Mouse (Mus musculus) heart, embryonic 10.5 days (tissue): ENCODE results near the gene Pafah1b2. TPM values are rescaled to one million over a fixed set of nuclear protein-coding genes. Genes with fewer than 3 reads are reported as not detected.
A peak's percentile ranks its signal among the peaks of the same experiment; 100 is the strongest.

ENCODE experiments used
- DNase-seq: peaks from one replicate; pipeline ENCODE4 v3.0.0-alpha.2; 2017; ENCODE audit warnings: low spot score
- H3K27ac ChIP-seq: fragments of 300-500 bp; sonication (generic); 2 replicates; pipeline ENCODE4 v1.5.1; 2016; ENCODE audit warnings: mild to moderate bottlenecking
- H3K27me3 ChIP-seq: fragments of 300-500 bp; sonication (generic); 2 replicates; pipeline ENCODE4 v1.6.1; 2016; ENCODE audit warnings: mild to moderate bottlenecking; ENCODE audit not compliant: poor library complexity, insufficient read depth, severe bottlenecking
- H3K36me3 ChIP-seq: fragments of 300-500 bp; sonication (generic); 2 replicates; pipeline ENCODE4 v1.6.1; 2016; ENCODE audit warnings: mild to moderate bottlenecking, moderate library complexity
- H3K4me1 ChIP-seq: fragments of 300-500 bp; sonication (generic); 2 replicates; pipeline ENCODE4 v1.6.1; 2016; ENCODE audit warnings: mild to moderate bottlenecking
- H3K4me3 ChIP-seq: fragments of 300-500 bp; sonication (generic); 2 replicates; pipeline ENCODE4 v1.5.1; 2016; ENCODE audit warnings: mild to moderate bottlenecking, moderate library complexity
- H3K9me3 ChIP-seq: fragments of 300-500 bp; sonication (generic); 2 replicates; pipeline ENCODE4 v1.6.1; 2016; ENCODE audit warnings: mild to moderate bottlenecking, moderate library complexity
- WGBS: fragments of 180-500 bp; shearing (Covaris S2); methylation state at CpG from one replicate; pipeline ENCODE4 v1.1.7; 2016; 5-methylcytosine and 5-hydroxymethylcytosine counted together
- polyA plus RNA-seq: library from polyadenylated mRNA; unstranded; fragments of >200 nt; fragmentation: Nextera tagmentation; extraction: Ambion mirVana; gene quantifications from 2 replicates; pipeline ENCODE4 v1.2.1, GENCODE M21; 2016

Pafah1b2 gene
- polyA plus RNA-seq, 1 experiment from 2014 or later: 212 TPM

DNA sequence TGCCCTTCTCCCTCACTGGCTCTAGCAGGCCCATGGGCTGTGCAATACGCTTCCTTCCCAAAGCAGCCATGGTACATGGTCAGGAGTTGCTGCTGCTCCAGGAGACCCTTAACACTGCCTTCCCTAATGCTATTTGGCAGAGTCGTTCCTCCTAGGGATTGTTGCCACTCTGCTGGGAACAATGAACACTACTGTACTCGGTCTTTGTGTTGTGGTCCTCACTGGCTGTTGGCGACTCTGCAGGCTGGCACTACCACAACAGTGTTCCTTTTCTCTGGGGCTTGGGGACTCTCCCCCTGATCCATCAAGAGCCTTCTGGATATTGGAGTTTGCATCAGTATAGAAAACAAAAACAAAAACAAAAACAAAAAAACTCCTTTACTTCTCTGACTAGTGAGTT is 13.5 kb downstream of the Pafah1b2 start:
- 73% methylated on average over 4 of the region's 4 CpGs for WGBS
- Histone ChIP-seq H3K27me3 (no peaks in the 10 kb centered on the region), H3K27ac (no peak overlapping the region), H3K4me3 (no peak overlapping the region), H3K36me3 (no peaks in the 10 kb centered on the region), H3K9me3 (no peaks in the 10 kb centered on the region), H3K4me1 (0 out of 2 replicates have a peak, but pooled peaks cover 2% of the 10 kb centered on the region)
- DNase-seq: no peak

GRCm38 (mm10) chr9:45985229-45985567 is 27.3 kb downstream of the Pafah1b2 start:
- Histone ChIP-seq H3K4me3 (peak overlapping the region; percentile 99), H3K36me3 (0 out of 2 replicates have a peak, but pooled peaks cover 4% of the 10 kb centered on the region), H3K27me3 (no peaks in the 10 kb centered on the region), H3K27ac (peak overlapping the region; percentile 99), H3K4me1 (peaks cover 21% of the 10 kb centered on the region), H3K9me3 (no peaks in the 10 kb centered on the region)
- WGBS: 4% methylated on average over 4 of the region's 4 CpGs
- DNase-seq: no peak

DNA sequence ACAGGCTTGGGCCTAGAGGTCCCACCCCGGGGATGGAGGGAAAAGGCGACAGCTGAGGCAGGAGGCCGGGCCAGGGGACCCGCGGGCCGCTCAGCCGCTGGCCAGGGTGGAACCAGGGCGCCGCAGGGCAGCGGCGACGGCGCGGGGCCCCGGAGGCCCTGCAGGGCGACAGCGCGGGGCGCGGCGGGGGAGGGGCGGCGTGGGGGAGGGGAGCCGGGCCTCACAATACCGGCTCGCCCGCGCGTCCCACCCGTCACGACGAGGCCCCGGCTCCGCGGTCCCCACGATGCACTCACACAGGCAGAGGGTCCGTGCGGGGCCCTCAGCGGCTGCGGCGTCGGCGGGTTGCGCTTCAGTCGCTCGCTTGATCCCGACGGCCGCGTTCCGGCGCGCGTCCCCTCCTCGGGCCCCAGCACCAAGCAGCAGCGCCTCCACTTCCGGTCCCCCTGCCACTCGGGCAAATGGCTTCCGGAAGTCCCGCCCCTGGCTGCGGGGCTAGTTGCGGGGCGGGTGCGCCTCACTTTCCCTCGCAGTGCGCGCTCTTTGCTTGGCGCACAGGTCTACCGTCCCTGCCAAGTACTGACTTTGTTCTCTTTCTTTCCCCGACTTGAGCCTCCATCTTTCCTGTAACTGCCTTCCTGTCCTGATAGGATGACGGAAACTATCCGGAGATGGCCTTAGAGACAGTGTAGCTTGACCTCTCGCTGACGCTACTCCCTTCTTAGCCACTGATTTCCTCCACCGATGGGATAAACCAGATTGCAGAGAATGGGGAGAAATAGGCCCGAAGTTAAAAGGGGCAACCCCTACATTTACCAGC is 27.9 kb downstream of the Pafah1b2 start:
- Histone ChIP-seq H3K36me3 (0 out of 2 replicates have a peak, but pooled peaks cover 4% of the 10 kb centered on the region), H3K4me3 (peak overlapping the region; percentile 99), H3K4me1 (peaks cover 21% of the 10 kb centered on the region), H3K27me3 (no peaks in the 10 kb centered on the region), H3K27ac (peak overlapping the region; percentile 99), H3K9me3 (no peaks in the 10 kb centered on the region)
- DNase-seq: peak; percentile 95
- WGBS: under 1% methylated on average over 76 of the region's 76 CpGs

DNA sequence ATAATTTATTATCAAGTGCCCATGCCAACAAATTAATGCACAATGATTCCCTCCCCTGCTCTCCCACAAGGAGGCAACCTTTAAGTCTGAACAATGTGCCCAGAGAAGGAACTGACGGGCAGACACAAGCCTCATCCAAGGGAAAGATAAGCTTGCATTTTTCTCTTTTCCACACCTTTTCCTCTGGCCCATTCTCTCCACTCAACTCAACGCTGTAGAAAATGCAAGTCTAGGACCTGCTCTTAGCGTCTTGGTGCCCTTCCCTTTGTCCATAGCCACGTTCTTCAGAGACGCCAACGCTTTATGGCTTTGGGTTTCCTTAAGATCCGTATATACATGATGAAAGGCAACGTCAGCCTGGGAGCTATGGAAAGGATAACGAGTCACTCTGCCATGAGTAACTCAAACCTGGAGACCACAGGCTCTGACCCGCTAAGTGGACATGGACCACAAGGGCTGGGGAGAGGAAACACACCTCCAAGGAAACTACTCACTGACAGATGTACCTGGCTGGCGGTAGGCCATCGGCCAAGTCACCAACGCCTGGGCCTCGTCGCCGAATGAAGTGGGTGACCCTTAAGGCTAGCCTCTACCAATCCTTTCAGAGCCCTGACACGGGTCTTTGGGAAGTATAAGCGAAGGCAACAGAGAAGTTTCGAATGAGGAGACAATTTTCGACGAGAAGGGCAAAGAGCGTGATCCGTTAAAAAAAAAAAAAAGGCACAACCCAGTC is 28.6 kb downstream of the Pafah1b2 start:
- H3K4me3 ChIP-seq: peak overlapping the region; percentile 99
- H3K27ac ChIP-seq: peak overlapping the region; percentile 99
- no peaks in the 10 kb centered on the region for H3K9me3 ChIP-seq
- 0 out of 2 replicates have a peak, but pooled peaks cover 4% of the 10 kb centered on the region for H3K36me3 ChIP-seq
- peak; percentile 80 for DNase-seq
- no peaks in the 10 kb centered on the region for H3K27me3 ChIP-seq
- peaks cover 21% of the 10 kb centered on the region for H3K4me1 ChIP-seq
- WGBS: 1% methylated on average over 23 of the region's 23 CpGs

DNA sequence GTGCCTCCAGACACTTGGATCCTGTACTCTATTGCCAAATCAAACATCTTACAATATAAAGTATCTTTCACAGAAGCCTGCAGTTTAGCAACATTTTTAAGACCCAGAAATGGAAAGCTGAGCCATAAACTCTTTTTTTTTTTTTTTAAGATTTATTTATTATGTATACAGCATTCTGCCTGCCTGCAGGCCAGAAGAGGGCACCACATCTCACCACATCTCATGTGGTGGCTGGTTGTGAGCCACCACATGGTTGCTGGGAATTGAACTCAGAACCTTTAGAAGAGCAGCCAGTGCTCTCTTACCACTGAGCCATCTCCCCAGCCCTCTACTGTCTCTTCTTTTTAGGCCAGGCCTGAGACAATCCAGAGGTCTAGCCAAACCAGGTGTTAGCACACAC is 31.2 kb downstream of the Pafah1b2 start:
- H3K27ac ChIP-seq: no peak overlapping the region
- H3K4me3 ChIP-seq: no peak overlapping the region
- no peaks in the 10 kb centered on the region for H3K9me3 ChIP-seq
- peaks cover 4% of the 10 kb centered on the region; the same call in 1 of the 2 replicates for H3K36me3 ChIP-seq
- no peak for DNase-seq
- H3K4me1 ChIP-seq: peaks cover 21% of the 10 kb centered on the region
- H3K27me3 ChIP-seq: no peaks in the 10 kb centered on the region

- DNase-seq: no peak
- H3K4me1 ChIP-seq: peaks cover 21% of the 10 kb centered on the region
- no peaks in the 10 kb centered on the region for H3K27me3 ChIP-seq
- no peaks in the 10 kb centered on the region for H3K9me3 ChIP-seq
- H3K27ac ChIP-seq: no peak overlapping the region
- no peak overlapping the region for H3K4me3 ChIP-seq
- 91% methylated on average over 1 of the region's 1 CpGs for WGBS
- H3K36me3 ChIP-seq: peaks cover 9% of the 10 kb centered on the region
Measured at GRCm38 (mm10) chr9:45980611-45981010, 31.9 kb downstream of the Pafah1b2 start.

DNA sequence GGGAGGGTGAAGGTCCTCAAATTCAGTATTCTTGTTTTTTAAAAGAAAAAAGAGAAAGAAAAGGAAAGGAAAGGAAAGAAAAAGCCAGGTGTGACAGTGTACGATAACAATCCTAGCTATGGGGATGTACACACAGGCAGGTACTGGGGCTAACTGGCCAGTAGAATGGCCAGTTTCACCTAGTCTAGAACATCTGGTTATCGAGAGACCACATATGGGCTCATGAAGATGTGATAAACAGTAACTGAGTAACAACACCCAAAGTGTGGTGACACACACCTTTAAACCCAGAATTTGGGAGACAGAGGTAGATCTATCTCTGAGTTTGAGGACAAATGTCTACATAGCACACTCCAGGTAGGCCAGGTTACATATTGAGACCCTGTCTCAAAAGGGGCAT is 32.7 kb downstream of the Pafah1b2 start:
- Histone ChIP-seq H3K27me3 (no peaks in the 10 kb centered on the region), H3K27ac (no peak overlapping the region), H3K4me1 (peaks cover 18% of the 10 kb centered on the region), H3K9me3 (no peaks in the 10 kb centered on the region), H3K4me3 (no peak overlapping the region), H3K36me3 (peaks cover 16% of the 10 kb centered on the region)
- DNase-seq: no peak
- WGBS: 88% methylated on average over 2 of the region's 2 CpGs

GRCm38 (mm10) chr9:45976884-45977283 is 35.6 kb downstream of the Pafah1b2 start:
- 94% methylated on average over 2 of the region's 2 CpGs for WGBS
- H3K27me3 ChIP-seq: no peaks in the 10 kb centered on the region

GRCm38 (mm10) chr9:45963577-45963976 is 48.9 kb downstream of the Pafah1b2 start:
- no peaks in the 10 kb centered on the region for H3K27me3 ChIP-seq
- WGBS: 85% methylated on average over 6 of the region's 6 CpGs
- H3K9me3 ChIP-seq: no peaks in the 10 kb centered on the region
- no peak overlapping the region for H3K27ac ChIP-seq
- H3K4me1 ChIP-seq: 0 out of 2 replicates have a peak, but pooled peaks cover 8% of the 10 kb centered on the region
- peaks cover 71% of the 10 kb centered on the region for H3K36me3 ChIP-seq
- no peak overlapping the region for H3K4me3 ChIP-seq
- DNase-seq: no peak

More at GRCm38 (mm10) chr9:45976884-45977283, 35.6 kb downstream of the Pafah1b2 start:
- DNase-seq: no peak
- H3K4me3 ChIP-seq: no peak overlapping the region
- no peaks in the 10 kb centered on the region for H3K4me1 ChIP-seq
- H3K27ac ChIP-seq: no peak overlapping the region
- peaks cover 38% of the 10 kb centered on the region for H3K36me3 ChIP-seq
- no peaks in the 10 kb centered on the region for H3K9me3 ChIP-seq

GRCm38 (mm10) chr9:45961855-45962254 is 50.6 kb downstream of the Pafah1b2 start:
- Histone ChIP-seq H3K9me3 (no peaks in the 10 kb centered on the region), H3K27me3 (no peaks in the 10 kb centered on the region), H3K36me3 (peaks cover 55% of the 10 kb centered on the region), H3K4me3 (no peak overlapping the region), H3K27ac (no peak overlapping the region), H3K4me1 (0 out of 2 replicates have a peak, but pooled peaks cover 8% of the 10 kb centered on the region)
- WGBS: 69% methylated on average over 2 of the region's 2 CpGs
- DNase-seq: no peak

GRCm38 (mm10) chr9:45959661-45960060 is 52.8 kb downstream of the Pafah1b2 start:
- Histone ChIP-seq H3K36me3 (peaks cover 35% of the 10 kb centered on the region), H3K27ac (no peak overlapping the region), H3K4me1 (peaks cover 13% of the 10 kb centered on the region; the same call in 1 of the 2 replicates), H3K4me3 (no peak overlapping the region), H3K9me3 (no peaks in the 10 kb centered on the region), H3K27me3 (no peaks in the 10 kb centered on the region)
- no peak for DNase-seq
- 83% methylated on average over 7 of the region's 7 CpGs for WGBS

DNA sequence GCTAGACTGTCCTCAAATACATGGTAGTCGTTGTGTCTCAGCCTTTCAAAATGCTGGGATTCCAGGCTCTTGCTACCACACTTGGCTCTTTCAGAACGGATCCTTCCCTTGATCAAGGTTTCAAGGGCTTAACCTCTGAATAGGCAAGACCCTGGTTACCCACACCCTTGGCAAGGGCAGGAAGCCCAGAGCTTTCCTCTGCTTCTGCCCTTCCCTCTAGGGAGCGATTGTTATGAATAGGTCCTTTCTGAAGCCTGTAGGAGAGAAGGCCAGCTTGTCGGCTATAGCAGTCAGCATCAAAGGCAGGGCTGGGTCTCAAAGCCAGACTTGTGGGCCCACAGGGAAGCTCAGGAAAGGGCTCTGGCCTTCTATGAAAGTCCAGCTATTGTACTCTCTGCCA is 53.6 kb downstream of the Pafah1b2 start:
- Histone ChIP-seq H3K27ac (no peak overlapping the region), H3K4me1 (peaks cover 20% of the 10 kb centered on the region), H3K27me3 (no peaks in the 10 kb centered on the region), H3K36me3 (peaks cover 28% of the 10 kb centered on the region), H3K4me3 (no peak overlapping the region), H3K9me3 (no peaks in the 10 kb centered on the region)
- no peak for DNase-seq
- WGBS: 62% methylated on average over 4 of the region's 4 CpGs

GRCm38 (mm10) chr9:45958023-45958670 is 54.3 kb downstream of the Pafah1b2 start:
- H3K4me1 ChIP-seq: peaks cover 24% of the 10 kb centered on the region
- H3K4me3 ChIP-seq: no peak overlapping the region
- WGBS: 70% methylated on average over 7 of the region's 7 CpGs
- H3K36me3 ChIP-seq: peaks cover 22% of the 10 kb centered on the region
- no peaks in the 10 kb centered on the region for H3K27me3 ChIP-seq
- H3K9me3 ChIP-seq: no peaks in the 10 kb centered on the region
- no peak overlapping the region for H3K27ac ChIP-seq
- no peak for DNase-seq
